Mouse (Mus musculus): ENCODE measurements around the gene Stx16.

Gene Stx16

GRCm38 (mm10) chr2:174075072-174075570 lies 987 bp upstream of the Stx16 start:
- peak; percentile 3 to 11 for DNase-seq (ENCODE audit: low read depth in 2 of 2, low spot score in 2 of 2)

- DNase-seq (ENCODE audit: low read depth in 2 of 2, low spot score in 2 of 2): no peak
These were observed 321 bp downstream of the Stx16 start for GRCm38 (mm10) chr2:174076433-174076824.

GRCm38 (mm10) chr2:174077004-174077695 lies 1.0 kb downstream of the Stx16 start:
- peak; percentile 26 to 49 for DNase-seq (ENCODE audit: low read depth in 2 of 2, low spot score in 2 of 2)

GRCm38 (mm10) chr2:174077776-174078338 lies 1.7 kb downstream of the Stx16 start:
- DNase-seq (ENCODE audit: low read depth in 2 of 2, low spot score in 2 of 2): no peak

- DNase-seq (ENCODE audit: low read depth in 2 of 2, low spot score in 2 of 2): no peak
These were observed 5.7 kb downstream of the Stx16 start for GRCm38 (mm10) chr2:174081833-174082232.

- DNase-seq (ENCODE audit: low read depth in 2 of 2, low spot score in 2 of 2): no peak
These were observed 6.3 kb downstream of the Stx16 start for GRCm38 (mm10) chr2:174082380-174082918.

GRCm38 (mm10) chr2:174095086-174095485 lies 19.0 kb downstream of the Stx16 start:
- no peak for DNase-seq (ENCODE audit: low read depth in 2 of 2, low spot score in 2 of 2)

GRCm38 (mm10) chr2:174102399-174102798 lies 26.3 kb downstream of the Stx16 start:
- no peak for DNase-seq (ENCODE audit: low read depth in 2 of 2, low spot score in 2 of 2)

GRCm38 (mm10) chr2:174103527-174103926 lies 27.4 kb downstream of the Stx16 start:
- DNase-seq (ENCODE audit: low read depth in 2 of 2, low spot score in 2 of 2): no peak

GRCm38 (mm10) chr2:174107375-174107774 lies 31.3 kb downstream of the Stx16 start:
- no peak for DNase-seq (ENCODE audit: low read depth in 2 of 2, low spot score in 2 of 2)

GRCm38 (mm10) chr2:174109991-174110782 lies 34.1 kb downstream of the Stx16 start, which contains the start of gene Npepl1:
TSS of gene Npepl1 (plus strand) at chr2:174110349.
- peak; percentile 36 to 49 for DNase-seq (ENCODE audit: low read depth in 2 of 2, low spot score in 2 of 2)

GRCm38 (mm10) chr2:174110783-174111549 lies 34.9 kb downstream of the Stx16 start:
- DNase-seq (ENCODE audit: low read depth in 2 of 2, low spot score in 2 of 2): peak; percentile 35

GRCm38 (mm10) chr2:174112931-174113330 lies 36.8 kb downstream of the Stx16 start:
- DNase-seq (ENCODE audit: low read depth in 2 of 2, low spot score in 2 of 2): no peak

GRCm38 (mm10) chr2:174114148-174114864 lies 38.2 kb downstream of the Stx16 start:
- DNase-seq (ENCODE audit: low read depth in 2 of 2, low spot score in 2 of 2): no peak

GRCm38 (mm10) chr2:174116929-174117328 lies 40.8 kb downstream of the Stx16 start:
- DNase-seq (ENCODE audit: low read depth in 2 of 2, low spot score in 2 of 2): no peak

- DNase-seq (ENCODE audit: low read depth in 2 of 2, low spot score in 2 of 2): no peak
These were observed 42.0 kb downstream of the Stx16 start for GRCm38 (mm10) chr2:174118141-174118540.

- DNase-seq (ENCODE audit: low read depth in 2 of 2, low spot score in 2 of 2): no peak
These were observed 43.2 kb downstream of the Stx16 start for GRCm38 (mm10) chr2:174119259-174119658.

- no peak for DNase-seq (ENCODE audit: low read depth in 2 of 2, low spot score in 2 of 2)
These were observed 44.5 kb downstream of the Stx16 start for GRCm38 (mm10) chr2:174120631-174121030.

GRCm38 (mm10) chr2:174121411-174121947 lies 45.4 kb downstream of the Stx16 start:
- DNase-seq (ENCODE audit: low read depth in 2 of 2, low spot score in 2 of 2): no peak

- DNase-seq (ENCODE audit: low read depth in 2 of 2, low spot score in 2 of 2): no peak
These were observed 46.2 kb downstream of the Stx16 start for GRCm38 (mm10) chr2:174122331-174122730.

All from CD8-positive naive resting alpha-beta T cell, adult 2 months (primary cell).